Mouse (Mus musculus) brain, embryonic 18.5 days (tissue): ENCODE measurements around the gene Arsa.

ENCODE experiments used
- DNase-seq: peaks from one replicate; pipeline ENCODE4 v3.0.0-alpha.2; 2012; ENCODE audit warnings: low read depth, low spot score

Arsa gene

GRCm38 (mm10) chr15:89477091-89477491, at the start of gene Arsa:
Arsa (minus strand) TSS chr15:89477425.
- DNase-seq = no peak

GRCm38 (mm10) chr15:89526776-89527325, 49.6 kb upstream of the Arsa start:
- DNase-seq = no peak

- DNase-seq = no peak
Measured at GRCm38 (mm10) chr15:89525896-89526295, 48.7 kb upstream of the Arsa start.

GRCm38 (mm10) chr15:89525464-89525863, 48.2 kb upstream of the Arsa start:
- DNase-seq = no peak

GRCm38 (mm10) chr15:89524611-89525415, 47.6 kb upstream of the Arsa start:
- no peak for DNase-seq

- DNase-seq = no peak
Measured at GRCm38 (mm10) chr15:89524001-89524571, 46.9 kb upstream of the Arsa start.

GRCm38 (mm10) chr15:89523283-89523832, 46.1 kb upstream of the Arsa start:
- DNase-seq = no peak

- DNase-seq = no peak
Measured at GRCm38 (mm10) chr15:89522566-89523282, 45.5 kb upstream of the Arsa start.

- DNase-seq = no peak
Measured at GRCm38 (mm10) chr15:89521951-89522350, 44.7 kb upstream of the Arsa start.

GRCm38 (mm10) chr15:89512679-89513078, 35.5 kb upstream of the Arsa start:
- no peak for DNase-seq

GRCm38 (mm10) chr15:89507751-89508150, 30.5 kb upstream of the Arsa start:
- no peak for DNase-seq

GRCm38 (mm10) chr15:89504838-89505237, 27.6 kb upstream of the Arsa start:
- no peak for DNase-seq

GRCm38 (mm10) chr15:89501321-89501720, 24.1 kb upstream of the Arsa start:
- DNase-seq = no peak

GRCm38 (mm10) chr15:89500221-89500791, 23.1 kb upstream of the Arsa start:
- DNase-seq = no peak

GRCm38 (mm10) chr15:89499784-89500220, 22.6 kb upstream of the Arsa start:
- DNase-seq = no peak

GRCm38 (mm10) chr15:89498961-89499688, 21.9 kb upstream of the Arsa start, which contains the start of gene Shank3:
Shank3 (plus strand) TSS chr15:89499623.
- DNase-seq = no peak

- no peak for DNase-seq
Measured at GRCm38 (mm10) chr15:89498049-89498960, 21.1 kb upstream of the Arsa start.

GRCm38 (mm10) chr15:89497391-89498048, 20.3 kb upstream of the Arsa start:
- DNase-seq = no peak

GRCm38 (mm10) chr15:89496841-89497240, 19.6 kb upstream of the Arsa start:
- DNase-seq = no peak
